Mouse (Mus musculus) heart, embryonic 15.5 days (tissue): ENCODE data around the gene Ostf1. TPM values are rescaled to one million over a fixed set of nuclear protein-coding genes. Genes with fewer than 3 reads are reported as not detected.

Experiments used
- ATAC-seq: fragments of 200-750 bp; cut with Nextera tagmentation; replicated peaks from 2 replicates; pipeline ENCODE4 v1.8.0; 2017; ENCODE audit warnings: low read depth, moderate TSS enrichment; ENCODE audit not compliant: insufficient number of reproducible peaks, insufficient read depth, low FRiP score
- H3K27ac ChIP-seq: fragments of 300-500 bp; sonication (generic); 2 replicates; pipeline ENCODE4 v1.5.1; 2015; ENCODE audit warnings: mild to moderate bottlenecking, inconsistent platforms
- H3K27me3 ChIP-seq: fragments of 300-500 bp; sonication (generic); 2 replicates; pipeline ENCODE4 v1.6.1; 2015; ENCODE audit warnings: inconsistent platforms
- H3K36me3 ChIP-seq: fragments of 300-500 bp; sonication (generic); 2 replicates; pipeline ENCODE4 v1.6.1; 2015; ENCODE audit warnings: mild to moderate bottlenecking, inconsistent platforms
- H3K4me1 ChIP-seq: fragments of 300-500 bp; sonication (generic); replicated peaks from 2 replicates; pipeline ENCODE4 v1.6.1; 2015; ENCODE audit warnings: inconsistent platforms
- H3K4me2 ChIP-seq: fragments of 300-500 bp; sonication (generic); 2 replicates; pipeline ENCODE4 v1.6.1; 2015; ENCODE audit warnings: inconsistent platforms, mild to moderate bottlenecking, moderate library complexity
- H3K4me3 ChIP-seq: fragments of 300-500 bp; sonication (generic); 2 replicates; pipeline ENCODE4 v1.5.1; 2015; ENCODE audit warnings: mild to moderate bottlenecking, inconsistent platforms
- H3K9ac ChIP-seq: fragments of 300-500 bp; sonication (generic); 2 replicates; pipeline ENCODE4 v1.6.1; 2015; ENCODE audit warnings: mild to moderate bottlenecking, inconsistent platforms
- H3K9me3 ChIP-seq: fragments of 300-500 bp; sonication (generic); replicated peaks from 2 replicates; pipeline ENCODE4 v1.6.1; 2016; ENCODE audit warnings: inconsistent platforms
- WGBS: fragments of 180-500 bp; shearing (Covaris S2); methylation state at CpG from one replicate; pipeline ENCODE4 v1.1.7; 2015; ENCODE audit warnings: mixed read lengths; 5-methylcytosine and 5-hydroxymethylcytosine counted together
- polyA plus RNA-seq: library from polyadenylated mRNA; unstranded; fragments of >200 nt; fragmentation: Nextera tagmentation; extraction: Ambion mirVana; gene quantifications from 2 replicates; pipeline ENCODE4 v1.2.1, GENCODE M21; 2015

The Ostf1 gene
- polyA plus RNA-seq, 1 experiment from 2014 or later, result 75.4 TPM

DNA sequence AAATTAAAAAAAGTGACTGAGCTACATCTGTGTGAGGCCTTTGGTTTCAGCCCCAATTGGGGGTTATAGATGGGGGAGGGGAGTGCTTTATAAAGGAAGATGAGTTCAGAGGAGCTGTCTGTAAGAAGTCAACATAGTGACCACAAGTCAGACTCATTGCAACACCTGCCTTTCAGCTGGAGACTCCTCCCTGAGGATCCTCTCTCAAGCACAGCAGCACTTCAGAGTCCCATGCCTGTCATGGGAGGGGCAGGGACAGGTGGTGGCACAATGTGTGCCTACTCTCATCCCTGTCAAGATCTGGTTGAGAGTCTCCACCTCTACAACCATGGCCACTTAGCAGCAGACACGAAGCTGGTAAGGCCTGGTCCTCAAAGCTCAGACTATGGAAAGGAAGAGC is 11.9 kb downstream of the Ostf1 start:
- 79% methylated on average over 1 of the region's 1 CpGs for WGBS
- Histone ChIP-seq H3K36me3 (no peaks in the 10 kb centered on the region), H3K27ac (no peak overlapping the region), H3K9ac (no peak overlapping the region), H3K27me3 (no peaks in the 10 kb centered on the region), H3K4me3 (no peak overlapping the region), H3K9me3 (no peaks in the 10 kb centered on the region), H3K4me1 (peaks cover 15% of the 10 kb centered on the region), H3K4me2 (no peak overlapping the region)
- ATAC-seq, result no peak

DNA sequence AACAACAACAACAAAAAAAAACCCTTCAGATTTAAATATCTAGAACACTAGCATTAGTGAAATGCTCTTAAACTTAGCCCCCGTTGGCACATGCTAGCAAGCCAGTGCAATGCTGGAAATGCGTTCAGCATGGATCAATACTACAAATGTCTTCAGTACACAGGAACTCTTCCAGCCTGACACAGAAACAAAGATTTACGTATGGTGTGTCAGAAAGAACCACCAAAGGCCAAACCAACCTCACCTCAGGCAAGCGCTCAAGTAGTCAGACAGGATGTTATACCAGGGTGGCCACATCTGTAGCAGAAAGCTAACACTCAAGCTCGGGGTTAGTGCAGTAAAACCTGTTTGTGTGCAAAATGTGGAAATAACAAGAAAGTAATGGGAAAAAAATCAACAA is 12.6 kb downstream of the Ostf1 start:
- Histone ChIP-seq H3K4me3 (no peak overlapping the region), H3K36me3 (no peaks in the 10 kb centered on the region), H3K4me2 (no peak overlapping the region), H3K4me1 (peaks cover 17% of the 10 kb centered on the region), H3K27me3 (no peaks in the 10 kb centered on the region), H3K9me3 (no peaks in the 10 kb centered on the region), H3K27ac (no peak overlapping the region), H3K9ac (no peak overlapping the region)
- no peak for ATAC-seq
- WGBS, result 85% methylated on average over 5 of the region's 5 CpGs

- 91% methylated on average over 1 of the region's 1 CpGs for WGBS
- Histone ChIP-seq H3K9me3 (no peaks in the 10 kb centered on the region), H3K36me3 (no peaks in the 10 kb centered on the region), H3K4me3 (no peak overlapping the region), H3K4me2 (no peak overlapping the region), H3K27me3 (no peaks in the 10 kb centered on the region), H3K4me1 (peaks cover 22% of the 10 kb centered on the region), H3K27ac (no peak overlapping the region), H3K9ac (no peak overlapping the region)
- ATAC-seq, result no peak
Measured at GRCm38 (mm10) chr19:18617504-18617903, 14.1 kb downstream of the Ostf1 start.

GRCm38 (mm10) chr19:18615680-18616240 is 15.9 kb downstream of the Ostf1 start:
- Histone ChIP-seq H3K27me3 (no peaks in the 10 kb centered on the region), H3K36me3 (no peaks in the 10 kb centered on the region), H3K27ac (peak overlapping the region; percentile 66), H3K4me2 (peak overlapping the region; percentile 16; the same call in 1 of the 2 replicates), H3K4me3 (no peak overlapping the region), H3K4me1 (peaks cover 22% of the 10 kb centered on the region), H3K9ac (no peak overlapping the region), H3K9me3 (no peaks in the 10 kb centered on the region)
- 61% methylated on average over 9 of the region's 9 CpGs for WGBS
- ATAC-seq, result no peak

DNA sequence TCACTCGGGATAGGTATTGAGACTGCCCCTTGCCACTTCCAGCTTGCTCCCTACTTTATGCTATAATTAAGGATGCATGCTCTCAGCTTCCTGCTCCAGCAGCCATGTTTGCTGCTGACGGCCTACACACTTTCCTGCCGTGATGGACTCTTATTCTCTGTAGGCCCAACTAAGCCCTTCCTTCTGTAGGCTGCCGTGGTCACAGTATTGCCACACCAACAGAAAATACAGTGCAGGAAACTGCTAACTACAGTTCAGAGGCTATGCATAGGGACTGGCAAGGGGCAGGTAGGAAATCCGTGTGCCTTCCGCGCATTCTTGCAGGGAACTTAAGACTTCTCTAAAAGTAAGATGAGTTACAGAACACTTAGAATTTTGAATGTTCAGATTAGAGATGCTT is 17.3 kb downstream of the Ostf1 start:
- WGBS, result 84% methylated on average over 7 of the region's 7 CpGs
- no peak for ATAC-seq

GRCm38 (mm10) chr19:18608975-18609374 is 22.6 kb downstream of the Ostf1 start:
- Histone ChIP-seq H3K36me3 (no peaks in the 10 kb centered on the region), H3K9me3 (no peaks in the 10 kb centered on the region), H3K9ac (no peak overlapping the region), H3K4me1 (peaks cover 23% of the 10 kb centered on the region), H3K4me3 (no peak overlapping the region), H3K27ac (0 out of 2 replicates have a peak overlapping the region, but pooled peaks have one; percentile 8), H3K27me3 (no peaks in the 10 kb centered on the region), H3K4me2 (no peak overlapping the region)
- WGBS, result 44% methylated on average over 6 of the region's 6 CpGs
- no peak for ATAC-seq

More for the DNA sequence above, 17.3 kb downstream of the Ostf1 start:
- H3K27ac ChIP-seq, result no peak overlapping the region
- no peaks in the 10 kb centered on the region for H3K9me3 ChIP-seq
- H3K27me3 ChIP-seq, result no peaks in the 10 kb centered on the region
- no peaks in the 10 kb centered on the region for H3K36me3 ChIP-seq
- no peak overlapping the region for H3K4me2 ChIP-seq
- H3K9ac ChIP-seq, result no peak overlapping the region
- no peak overlapping the region for H3K4me3 ChIP-seq
- H3K4me1 ChIP-seq, result peaks cover 23% of the 10 kb centered on the region

GRCm38 (mm10) chr19:18607907-18608306 is 23.7 kb downstream of the Ostf1 start:
- H3K9ac ChIP-seq, result no peak overlapping the region
- 51% methylated on average over 7 of the region's 7 CpGs for WGBS
- H3K4me1 ChIP-seq, result peaks cover 18% of the 10 kb centered on the region
- no peak overlapping the region for H3K4me2 ChIP-seq
- no peaks in the 10 kb centered on the region; the same call in 1 of the 2 replicates for H3K36me3 ChIP-seq
- 0 out of 2 replicates have a peak overlapping the region, but pooled peaks have one; percentile 10 for H3K27ac ChIP-seq
- ATAC-seq, result no peak
- H3K9me3 ChIP-seq, result no peaks in the 10 kb centered on the region
- no peaks in the 10 kb centered on the region for H3K27me3 ChIP-seq
- no peak overlapping the region for H3K4me3 ChIP-seq

DNA sequence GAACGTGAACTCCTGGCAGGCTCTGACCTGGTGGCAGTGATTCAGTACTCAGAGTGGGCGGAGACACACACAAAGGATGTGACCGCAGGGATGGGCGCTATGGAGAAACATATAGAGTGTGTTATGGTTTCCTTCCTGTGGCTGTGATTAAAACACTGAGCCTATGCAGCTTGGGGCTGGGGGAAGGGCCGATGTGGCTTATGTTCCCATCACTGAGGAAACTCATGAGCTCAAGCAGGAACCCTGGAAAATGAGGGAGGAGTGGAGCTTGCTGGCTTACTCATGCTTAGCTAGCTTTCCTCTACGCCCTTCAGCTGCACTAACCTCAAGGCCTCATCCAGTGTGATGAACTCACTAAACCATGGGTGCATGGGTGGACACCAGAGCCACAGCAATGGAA is 28.6 kb downstream of the Ostf1 start:
- ATAC-seq, result no peak
- Histone ChIP-seq H3K4me3 (no peak overlapping the region), H3K27ac (no peak overlapping the region), H3K36me3 (peaks cover 4% of the 10 kb centered on the region; the same call in 1 of the 2 replicates), H3K9ac (no peak overlapping the region), H3K9me3 (no peaks in the 10 kb centered on the region), H3K4me2 (no peak overlapping the region), H3K27me3 (no peaks in the 10 kb centered on the region), H3K4me1 (peaks cover 10% of the 10 kb centered on the region)
- 71% methylated on average over 6 of the region's 6 CpGs for WGBS

DNA sequence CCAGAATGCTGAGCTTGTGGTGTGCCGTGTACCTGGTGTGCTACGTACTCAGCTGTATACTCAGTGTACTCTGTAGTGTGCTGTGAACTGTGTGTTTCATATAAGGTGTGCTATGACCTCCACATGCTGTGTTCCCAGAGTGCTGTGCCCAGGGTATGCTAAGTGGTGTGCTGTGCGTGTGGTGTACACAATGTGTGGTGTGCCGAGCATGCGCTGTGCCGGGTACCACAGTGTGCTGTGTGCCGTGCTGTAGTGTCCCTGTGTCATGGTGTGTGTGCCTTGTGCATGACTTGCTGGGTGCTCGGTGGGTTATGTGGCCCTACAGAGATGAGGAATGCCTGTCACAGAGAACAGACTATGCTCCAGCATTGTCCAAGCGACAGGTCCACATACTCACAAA is 31.0 kb downstream of the Ostf1 start:
- 90% methylated on average over 9 of the region's 9 CpGs for WGBS
- Histone ChIP-seq H3K9ac (no peak overlapping the region), H3K27ac (no peak overlapping the region), H3K4me1 (peaks cover 3% of the 10 kb centered on the region), H3K9me3 (no peaks in the 10 kb centered on the region), H3K36me3 (peaks cover 4% of the 10 kb centered on the region; the same call in 1 of the 2 replicates), H3K4me3 (no peak overlapping the region), H3K4me2 (no peak overlapping the region), H3K27me3 (no peaks in the 10 kb centered on the region)
- no peak for ATAC-seq

DNA sequence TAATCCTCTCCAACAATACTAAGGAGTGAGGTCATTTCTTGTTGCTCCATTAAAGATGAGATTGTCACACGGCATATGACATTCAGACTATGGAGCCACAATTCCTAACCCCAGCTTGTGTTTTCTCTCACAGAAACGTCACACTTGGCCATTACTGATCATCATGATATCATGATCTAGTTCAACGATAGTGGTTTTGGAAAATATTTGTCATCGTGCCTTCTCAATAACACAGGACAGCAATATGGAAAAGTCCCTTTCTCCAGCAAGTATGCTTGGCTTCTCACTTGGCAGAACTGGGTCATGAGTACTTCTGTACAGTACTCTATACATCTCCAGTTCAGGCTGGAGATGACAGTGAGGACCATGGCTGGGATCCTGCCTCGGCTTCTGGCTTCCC is 32.0 kb downstream of the Ostf1 start:
- 87% methylated on average over 5 of the region's 5 CpGs for WGBS
- no peak overlapping the region for H3K4me2 ChIP-seq
- H3K4me3 ChIP-seq, result no peak overlapping the region
- H3K9ac ChIP-seq, result no peak overlapping the region
- peaks cover 3% of the 10 kb centered on the region for H3K4me1 ChIP-seq
- no peak overlapping the region for H3K27ac ChIP-seq
- no peaks in the 10 kb centered on the region for H3K27me3 ChIP-seq
- peaks cover 4% of the 10 kb centered on the region; the same call in 1 of the 2 replicates for H3K36me3 ChIP-seq
- ATAC-seq, result no peak
- H3K9me3 ChIP-seq, result no peaks in the 10 kb centered on the region

- 48% methylated on average over 8 of the region's 8 CpGs for WGBS
- Histone ChIP-seq H3K36me3 (peaks cover 4% of the 10 kb centered on the region; the same call in 1 of the 2 replicates), H3K27me3 (no peaks in the 10 kb centered on the region), H3K9me3 (no peaks in the 10 kb centered on the region), H3K4me2 (no peak overlapping the region), H3K4me1 (peaks cover 3% of the 10 kb centered on the region), H3K9ac (no peak overlapping the region), H3K4me3 (no peak overlapping the region), H3K27ac (peak overlapping the region; percentile 26; the same call in 1 of the 2 replicates)
- no peak for ATAC-seq
Measured at GRCm38 (mm10) chr19:18599051-18599450, 32.6 kb downstream of the Ostf1 start.

DNA sequence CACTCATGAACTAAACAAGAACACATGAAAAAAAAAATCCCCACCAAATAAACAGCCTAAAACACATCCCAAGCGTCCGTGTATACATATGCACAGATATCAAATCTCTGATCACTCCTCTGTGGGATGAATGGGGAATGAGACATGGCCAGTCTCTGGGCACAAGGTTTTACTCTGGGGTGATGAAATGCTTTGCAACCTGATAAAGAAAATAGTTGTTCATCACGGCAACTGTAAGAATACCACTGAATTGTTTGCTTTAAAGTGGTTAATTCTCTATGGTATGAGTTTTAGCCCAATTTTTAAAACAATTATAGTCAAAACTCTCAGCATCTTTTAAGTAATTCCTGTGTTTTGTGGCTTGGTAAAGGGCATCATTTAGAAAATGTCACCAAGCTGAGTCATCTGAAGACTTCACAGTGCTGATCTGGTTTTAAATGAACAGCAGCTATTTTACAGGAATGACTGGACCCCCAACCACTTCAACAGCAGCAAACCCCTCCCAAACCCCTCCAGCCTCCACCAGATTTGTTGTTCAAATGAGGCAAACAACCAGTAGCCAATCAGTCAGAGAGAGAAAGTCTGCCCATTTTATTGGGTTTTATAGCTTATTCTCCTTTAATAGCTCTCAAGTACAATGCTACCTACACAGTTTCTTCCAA is 33.2 kb downstream of the Ostf1 start:
- no peaks in the 10 kb centered on the region for H3K27me3 ChIP-seq
- H3K4me3 ChIP-seq, result no peak overlapping the region
- peaks cover 4% of the 10 kb centered on the region; the same call in 1 of the 2 replicates for H3K36me3 ChIP-seq
- no peak overlapping the region for H3K27ac ChIP-seq
- peaks cover 3% of the 10 kb centered on the region for H3K4me1 ChIP-seq
- WGBS, result 71% methylated on average over 3 of the region's 3 CpGs
- no peak overlapping the region for H3K9ac ChIP-seq
- H3K4me2 ChIP-seq, result no peak overlapping the region
- H3K9me3 ChIP-seq, result no peaks in the 10 kb centered on the region
- ATAC-seq, result no peak
